In genomic region chr1:74393010-74393409, GRCm38 (mm10) we compare ENCODE assay signal across 8 mouse cellular contexts. TPM values are rescaled to one million over a fixed set of nuclear protein-coding genes. Genes with fewer than 3 reads are reported as not detected.
A peak's percentile ranks its signal among the peaks of the same experiment; 100 is the strongest.
DNase-seq lines count a peak whose midpoint lies in the region; ATAC-seq and TF ChIP-seq lines count a peak whose summit lies in the region.

No protein-coding gene starts in this region.

- DNase-seq in heart, embryonic 10.5 days (ENCODE audit: low spot score), result no peak
- no peak for DNase-seq in heart, postnatal 10 days
- no peak for DNase-seq in G1E (ENCODE audit: low spot score)
- DNase-seq in hindbrain, embryonic 10.5 days (ENCODE audit: low spot score), result no peak
- no peak for DNase-seq in Muller cell, postnatal 12 days (ENCODE audit: inconsistent ontology term)
- DNase-seq in layer of hippocampus, adult 18-20 months (ENCODE audit: low spot score in 2 of 2), result no peak

- peak overlapping the region; percentile 86 for H3K4me3 ChIP-seq in heart, embryonic 10.5 days
- H3K4me3 ChIP-seq in G1E (ENCODE audit: low read depth, low read length) (peak overlapping the region; percentile 82), macrophage (ENCODE audit: inconsistent target) (peak overlapping the region; percentile 58)
- peak overlapping the region; percentile 97 for H3K4me3 ChIP-seq in hindbrain, embryonic 10.5 days

- intact Hi-C loops in heart, postnatal 10 days (cut with DNase I), result no loop called here

- H3K9me3 ChIP-seq in heart, embryonic 10.5 days, result no peaks in the 10 kb centered on the region
- peaks cover under 1% of the 10 kb centered on the region; the same call in 1 of the 2 replicates for H3K9me3 ChIP-seq in G1E (replicated peaks)
- no peaks in the 10 kb centered on the region for H3K9me3 ChIP-seq in hindbrain, embryonic 10.5 days

- no peak for TF ChIP-seq CTCF in G1E (IDR thresholded peaks at IDR 0.05; ENCODE audit: low read depth, low read length)

- no peaks in the 10 kb centered on the region for H3K27me3 ChIP-seq in heart, embryonic 10.5 days (ENCODE audit: insufficient read depth, poor library complexity, severe bottlenecking)
- H3K27me3 ChIP-seq in G1E (ENCODE audit: insufficient read depth, low read length), result no peaks in the 10 kb centered on the region
- H3K27me3 ChIP-seq in hindbrain, embryonic 10.5 days (ENCODE audit: insufficient read depth, poor library complexity, severe bottlenecking), result peaks cover 25% of the 10 kb centered on the region

- H3K36me3 ChIP-seq in heart, embryonic 10.5 days, result peaks cover 28% of the 10 kb centered on the region
- H3K36me3 ChIP-seq in G1E (replicated peaks) (peaks cover 30% of the 10 kb centered on the region), macrophage (ENCODE audit: inconsistent target) (peaks cover 14% of the 10 kb centered on the region)
- peaks cover 30% of the 10 kb centered on the region for H3K36me3 ChIP-seq in hindbrain, embryonic 10.5 days

- H3K79me2 ChIP-seq in macrophage (ENCODE audit: inconsistent target), result peaks cover 33% of the 10 kb centered on the region

- WGBS in heart, embryonic 10.5 days, result 59% methylated on average over 7 of the region's 7 CpGs
- WGBS in hindbrain, embryonic 10.5 days, result 53% methylated on average over 7 of the region's 7 CpGs
- WGBS in macrophage (ENCODE audit: missing documents), result 23% methylated on average over 7 of the region's 7 CpGs

- no peak for ATAC-seq in G1E (ENCODE audit: extremely low read depth, insufficient number of reproducible peaks, low FRiP score, poor library complexity, severe bottlenecking)
- ATAC-seq in inflammation-experienced regulatory T-cells, adult 6 months, result no peak

- H3K27ac ChIP-seq in heart, embryonic 10.5 days, result peak overlapping the region; percentile 100
- peak overlapping the region; percentile 99 for H3K27ac ChIP-seq in hindbrain, embryonic 10.5 days
- peak overlapping the region; percentile 81 for H3K27ac ChIP-seq in macrophage

- H3K4me1 ChIP-seq in heart, embryonic 10.5 days, result peaks cover 60% of the 10 kb centered on the region
- H3K4me1 ChIP-seq in G1E (ENCODE audit: insufficient read depth, low read depth, low read length), result peaks cover 84% of the 10 kb centered on the region
- peaks cover 55% of the 10 kb centered on the region for H3K4me1 ChIP-seq in hindbrain, embryonic 10.5 days (replicated peaks)

RNA-seq across cellular contexts. Expression of gene Ctdsp1, which starts 1.7 kb away (rescaled TPM):
- 55.9 and 69.2 TPM in 2 replicates for polyA plus RNA-seq in heart, embryonic 10.5 days (2016; fragmentation: Nextera tagmentation; extraction: Ambion mirVana)
- 100 to 1,000 TPM; 117 to 122 TPM for total RNA-seq in heart, postnatal 10 days (2021)
- 154 and 171 TPM in 2 replicates for total RNA-seq in G1E (2014; fragmentation: Nextera tagmentation)
- 64.6 and 66.4 TPM in 2 replicates for total RNA-seq in G1E (2017)
- 272 and 321 TPM in 2 replicates for polyA plus RNA-seq in G1E (2012)
- polyA plus RNA-seq in hindbrain, embryonic 10.5 days (2016; fragmentation: Nextera tagmentation; extraction: Ambion mirVana), result 34.3 and 35.7 TPM in 2 replicates
- 10 to 100 TPM; 19.5 to 66.8 (median 34.4) TPM for total RNA-seq in macrophage (2018; cell fraction: chromatin; rRNA removed)
- 100 to 1,000 TPM in 22 of 26 experiments, 10 to 100 TPM in 4; 88.3 to 172 (median 115) TPM for total RNA-seq in macrophage (2018; cell fraction: cytosol; rRNA removed)
- 100 to 1,000 TPM in 1 of 26 experiments, 10 to 100 TPM in 25; 37.1 to 101 (median 59.1) TPM for total RNA-seq in macrophage (2018; cell fraction: nucleus; rRNA removed)
- 82.2 to 152 TPM (median 116 TPM) in 3 replicates for polyA plus RNA-seq in macrophage (2018)
- 10 to 100 TPM; 28.8 to 39.0 (median 36.1) TPM for polyA plus RNA-seq in inflammation-experienced regulatory T-cells, adult 6 months (2017; shearing (Covaris generic))
- 10 to 100 TPM; 28.9 to 29.1 TPM for total RNA-seq in layer of hippocampus, adult 18-20 months (2021)

RNA-seq across cellular contexts. Expression of gene Vil1, which starts 16.2 kb away (rescaled TPM):
- 0.94 and 1.1 TPM in 2 replicates for polyA plus RNA-seq in heart, embryonic 10.5 days (2016; fragmentation: Nextera tagmentation; extraction: Ambion mirVana)
- total RNA-seq in heart, postnatal 10 days (2021), result 1 to 10 TPM; 1.1 to 1.2 TPM
- 0.29 and 0.68 TPM in 2 replicates for total RNA-seq in G1E (2014; fragmentation: Nextera tagmentation)
- total RNA-seq in G1E (2017), result 0.29 and 1.1 TPM in 2 replicates
- 0.11 and 0.35 TPM in 2 replicates for polyA plus RNA-seq in G1E (2012)
- polyA plus RNA-seq in hindbrain, embryonic 10.5 days (2016; fragmentation: Nextera tagmentation; extraction: Ambion mirVana), result 0.21 and 0.24 TPM in 2 replicates
- under 1 TPM in 9 of 26 experiments, not detected in 17; 0.18 to 0.94 (median 0.40) TPM for total RNA-seq in macrophage (2018; cell fraction: chromatin; rRNA removed)
- total RNA-seq in macrophage (2018; cell fraction: cytosol; rRNA removed), result under 1 TPM in 23 of 26 experiments, not detected in 3; 0.03 to 0.28 (median 0.11) TPM
- total RNA-seq in macrophage (2018; cell fraction: nucleus; rRNA removed), result under 1 TPM in 12 of 26 experiments, not detected in 14; 0.17 to 0.70 (median 0.32) TPM
- polyA plus RNA-seq in macrophage (2018), result 0.04 to 0.06 TPM in 2 of 3 replicates, not detected in the other
- polyA plus RNA-seq in inflammation-experienced regulatory T-cells, adult 6 months (2017; shearing (Covaris generic)), result under 1 TPM in 2 of 3 experiments, not detected in 1; 0.26 to 0.41 TPM
- under 1 TPM; 0.32 to 0.36 TPM for total RNA-seq in layer of hippocampus, adult 18-20 months (2021)

RNA-seq across cellular contexts. Expression of gene Slc11a1, which starts 18.0 kb away (rescaled TPM):
- 1.1 and 1.6 TPM in 2 replicates for polyA plus RNA-seq in heart, embryonic 10.5 days (2016; fragmentation: Nextera tagmentation; extraction: Ambion mirVana)
- total RNA-seq in heart, postnatal 10 days (2021), result 1 to 10 TPM; 1.2 to 3.7 TPM
- not detected in 2 replicates for total RNA-seq in G1E (2014; fragmentation: Nextera tagmentation)
- total RNA-seq in G1E (2017), result 0.23 and 0.60 TPM in 2 replicates
- not detected in 2 replicates for polyA plus RNA-seq in G1E (2012)
- polyA plus RNA-seq in hindbrain, embryonic 10.5 days (2016; fragmentation: Nextera tagmentation; extraction: Ambion mirVana), result 1.8 and 3.0 TPM in 2 replicates
- total RNA-seq in macrophage (2018; cell fraction: chromatin; rRNA removed), result 100 to 1,000 TPM in 25 of 26 experiments, 10 to 100 TPM in 1; 65.4 to 694 (median 454) TPM
- total RNA-seq in macrophage (2018; cell fraction: cytosol; rRNA removed), result 100 to 1,000 TPM; 292 to 674 (median 440) TPM
- total RNA-seq in macrophage (2018; cell fraction: nucleus; rRNA removed), result 100 to 1,000 TPM; 115 to 958 (median 476) TPM
- polyA plus RNA-seq in macrophage (2018), result 377 to 467 TPM (median 435 TPM) in 3 replicates
- polyA plus RNA-seq in inflammation-experienced regulatory T-cells, adult 6 months (2017; shearing (Covaris generic)), result 1 to 10 TPM in 2 of 3 experiments, under 1 TPM in 1; 0.97 to 1.7 (median 1.3) TPM
- total RNA-seq in layer of hippocampus, adult 18-20 months (2021), result 1 to 10 TPM; 3.2 to 4.5 TPM

RNA-seq across cellular contexts. Expression of gene Catip, which starts 31.1 kb away (rescaled TPM):
- 0.20 and 0.28 TPM in 2 replicates for polyA plus RNA-seq in heart, embryonic 10.5 days (2016; fragmentation: Nextera tagmentation; extraction: Ambion mirVana)
- total RNA-seq in heart, postnatal 10 days (2021), result under 1 TPM; 0.29 to 0.45 TPM
- total RNA-seq in G1E (2014; fragmentation: Nextera tagmentation), result not detected in 2 replicates
- 0.27 TPM in 1 of 2 replicates, not detected in the other for total RNA-seq in G1E (2017)
- polyA plus RNA-seq in G1E (2012), result not detected in 2 replicates
- polyA plus RNA-seq in hindbrain, embryonic 10.5 days (2016; fragmentation: Nextera tagmentation; extraction: Ambion mirVana), result 0.37 and 1.4 TPM in 2 replicates
- 1 to 10 TPM in 1 of 26 experiments, under 1 TPM in 6, not detected in 19; 0.31 to 1.3 (median 0.81) TPM for total RNA-seq in macrophage (2018; cell fraction: chromatin; rRNA removed)
- under 1 TPM; 0.03 to 0.68 (median 0.14) TPM for total RNA-seq in macrophage (2018; cell fraction: cytosol; rRNA removed)
- 1 to 10 TPM in 6 of 26 experiments, under 1 TPM in 12, not detected in 8; 0.29 to 1.7 (median 0.84) TPM for total RNA-seq in macrophage (2018; cell fraction: nucleus; rRNA removed)
- polyA plus RNA-seq in macrophage (2018), result 0.19 to 0.80 TPM (median 0.30 TPM) in 3 replicates
- polyA plus RNA-seq in inflammation-experienced regulatory T-cells, adult 6 months (2017; shearing (Covaris generic)), result not detected
- 1 to 10 TPM; 1.0 to 1.2 TPM for total RNA-seq in layer of hippocampus, adult 18-20 months (2021)

Comparison
In these comparisons a context has a peak if more than half of its experiments do, and no peak if none do; other contexts are left out.
1. RNA of gene Slc11a1, which starts 18.0 kb away (polyA plus RNA-seq): 377 to 467 TPM in macrophage; 1.8 to 3.0 TPM in hindbrain, embryonic 10.5 days, 1.1 to 1.6 TPM in heart, embryonic 10.5 days, 0.97 to 1.7 TPM in inflammation-experienced regulatory T-cells, adult 6 months and not detected in G1E; every median in the first group is over 10 times any median in the second.
2. Peak in every context shown above with its lines, with median percentiles within 50 percentile points of each other: H3K27ac ChIP-seq and H3K4me3 ChIP-seq.